Mouse (Mus musculus) c-Kit-positive CD71-negative TER-119-negative erythroid progenitor cells, embryonic 14.5 days (primary cell): Measurements from ENCODE around the gene Hsd11b1.

ENCODE experiments used
- DNase-seq: peaks from one replicate; pipeline ENCODE4 v3.0.0-alpha.2; 2013; ENCODE audit warnings: low read depth

Hsd11b1 gene

GRCm38 (mm10) chr1:193200640-193201382, 63.1 kb downstream of the Hsd11b1 start:
- no peak for DNase-seq

- no peak for DNase-seq
These were observed 65.6 kb downstream of the Hsd11b1 start for GRCm38 (mm10) chr1:193198312-193198711.

GRCm38 (mm10) chr1:193197494-193198205, 66.2 kb downstream of the Hsd11b1 start:
- DNase-seq = no peak

GRCm38 (mm10) chr1:193195169-193195810, 68.6 kb downstream of the Hsd11b1 start:
- DNase-seq = no peak

DNA sequence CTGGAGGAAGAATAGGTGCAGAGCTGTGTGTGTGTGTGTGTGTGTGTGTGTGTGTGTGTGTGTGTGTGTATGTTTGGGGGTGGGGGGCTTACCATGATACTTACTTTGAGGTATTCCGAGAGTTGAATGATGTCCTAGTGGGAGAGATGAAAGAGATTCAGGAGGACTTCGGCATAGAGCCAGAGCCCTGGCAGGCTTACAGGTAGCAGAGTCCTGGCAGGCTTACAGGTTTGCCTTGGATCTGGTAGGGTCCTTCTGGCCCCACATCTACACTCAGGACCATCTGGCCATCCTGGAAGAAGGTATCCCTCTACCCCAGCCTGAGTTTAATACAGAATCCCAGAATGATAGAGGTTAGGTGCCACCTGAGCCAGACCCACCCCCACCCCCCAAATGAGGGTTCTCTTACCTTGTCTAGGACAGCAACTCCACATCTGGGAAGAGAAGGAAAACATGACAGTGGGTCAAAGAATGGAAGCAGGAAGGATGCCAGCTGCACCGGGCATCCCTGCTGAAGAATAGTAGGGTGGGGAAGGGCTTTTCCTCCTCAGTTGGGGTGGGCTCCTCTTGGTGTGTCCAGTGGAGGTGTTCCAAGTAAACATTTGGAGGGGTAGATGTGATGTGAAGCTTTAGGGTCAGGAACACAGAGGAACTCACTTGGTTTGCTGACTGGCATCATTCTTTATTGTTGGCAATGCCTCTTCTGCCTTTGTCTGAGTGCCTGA, 69.3 kb downstream of the Hsd11b1 start:
- no peak for DNase-seq

DNA sequence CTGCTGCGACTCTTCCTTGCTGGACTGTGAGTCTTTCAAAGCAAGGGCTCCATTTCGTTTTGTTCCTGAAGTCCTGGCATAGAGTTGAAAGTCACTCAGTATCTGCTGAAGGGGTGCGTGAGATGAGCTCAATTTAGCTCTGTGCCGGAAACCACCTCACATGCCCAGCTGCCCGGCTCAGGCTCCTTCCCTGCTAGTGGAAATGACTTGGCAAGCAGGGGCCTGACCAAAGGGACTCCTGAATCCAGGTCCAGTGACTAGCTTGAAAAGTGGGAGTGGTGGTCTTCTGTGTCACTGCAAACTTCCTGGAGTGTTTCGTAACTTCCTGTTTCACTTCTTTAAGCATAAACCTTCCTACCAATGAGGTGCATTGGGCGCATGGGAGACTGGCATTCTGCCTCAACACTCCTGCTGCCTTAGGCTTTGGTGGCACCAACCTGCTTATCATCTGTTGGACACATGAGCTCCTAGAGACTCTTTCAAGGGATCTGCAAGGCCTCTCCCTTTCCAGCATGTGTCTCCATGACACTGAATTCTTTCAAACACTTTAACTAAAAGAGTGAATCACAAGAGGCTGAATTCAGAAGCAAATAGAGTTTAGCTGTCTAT, 72.1 kb downstream of the Hsd11b1 start:
- no peak for DNase-seq

DNA sequence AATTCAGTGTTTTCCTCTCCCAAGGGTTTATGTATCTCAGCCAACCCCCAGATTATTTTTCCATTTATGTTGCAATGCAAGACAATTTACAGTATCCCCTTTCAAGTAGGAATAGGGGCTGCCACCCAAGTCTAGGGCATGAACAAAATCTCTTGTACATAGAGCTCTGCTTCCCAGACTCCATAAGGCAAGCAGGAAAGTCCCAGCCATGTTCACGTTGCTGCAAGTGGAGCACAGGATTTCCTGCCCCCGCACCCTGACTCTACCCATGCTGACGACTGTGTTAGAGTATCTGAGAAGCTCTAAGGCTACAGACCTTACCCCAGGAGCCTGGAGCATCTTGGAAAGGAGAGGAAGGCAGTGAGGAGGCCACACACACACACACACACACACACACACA, 74.1 kb downstream of the Hsd11b1 start:
- DNase-seq = no peak

GRCm38 (mm10) chr1:193189151-193189621, 74.7 kb downstream of the Hsd11b1 start:
- no peak for DNase-seq

DNA sequence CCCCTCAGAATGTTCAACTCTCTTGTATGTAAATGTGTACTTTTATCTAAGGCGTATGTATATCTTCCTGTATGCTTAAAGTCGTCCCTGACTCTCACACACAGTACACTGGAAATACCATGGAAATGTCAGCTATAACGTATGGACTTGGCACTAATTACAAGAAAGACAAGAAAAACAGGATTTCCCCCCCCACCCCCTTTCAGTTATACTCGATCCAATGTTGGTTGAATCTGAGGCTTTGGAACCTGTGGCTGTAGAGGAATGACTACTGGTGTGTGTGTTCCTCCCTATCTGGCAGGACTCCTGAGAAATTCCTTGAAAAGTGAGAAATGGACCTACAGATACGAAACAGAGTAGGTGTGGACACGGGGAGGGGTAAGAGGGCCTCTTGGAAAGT, 75.6 kb downstream of the Hsd11b1 start:
- DNase-seq = no peak

DNA sequence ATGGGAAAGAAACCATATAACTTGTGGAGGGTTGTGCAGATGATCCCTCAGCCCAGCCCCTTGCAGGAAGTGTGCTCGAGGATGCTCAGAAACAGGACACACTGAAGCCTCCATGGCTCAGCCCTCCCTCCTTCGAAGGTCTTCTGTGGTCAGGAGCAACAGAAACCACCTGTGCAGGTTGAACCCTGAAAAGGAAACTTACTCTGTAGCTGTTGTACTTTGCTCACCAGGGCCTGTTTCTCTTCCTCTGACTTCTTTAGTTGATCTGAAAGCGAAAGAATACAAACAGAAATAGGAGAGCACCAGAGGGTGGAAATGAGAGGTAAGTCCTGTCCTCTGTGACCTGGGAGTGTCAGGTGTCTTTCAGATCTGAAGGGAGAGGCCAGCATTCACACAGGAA, 82.8 kb downstream of the Hsd11b1 start:
- no peak for DNase-seq

DNA sequence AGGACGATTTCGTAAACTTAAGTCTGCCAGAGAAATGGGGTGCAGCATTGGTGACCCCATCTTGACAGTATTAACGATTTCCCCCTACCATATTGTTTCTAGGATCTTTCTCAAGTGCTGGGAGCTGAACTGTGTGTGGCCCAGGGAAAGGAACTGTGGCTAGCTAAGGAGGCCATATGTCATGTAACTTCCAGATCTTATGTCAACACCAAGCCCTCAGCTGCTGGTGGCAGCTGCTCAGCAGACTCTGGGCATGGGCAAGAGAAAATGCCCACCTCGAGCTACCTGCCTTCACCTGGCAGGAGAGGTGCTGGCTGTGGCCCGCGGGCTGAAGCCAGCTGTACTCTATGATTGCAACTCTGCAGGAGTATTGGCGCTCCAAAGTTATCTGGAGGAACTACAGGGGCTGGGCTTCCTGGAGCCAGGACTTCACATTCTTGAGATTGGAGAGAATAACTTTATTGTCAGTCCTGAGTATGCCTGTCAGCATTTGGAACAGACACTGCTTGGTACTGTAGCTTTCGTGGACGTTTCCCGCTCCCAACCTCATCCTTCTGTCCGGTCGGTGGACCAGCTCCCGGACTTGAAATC, 89.6 kb downstream of the Hsd11b1 start:
- DNase-seq = no peak

GRCm38 (mm10) chr1:193173810-193174129, 90.1 kb downstream of the Hsd11b1 start:
- no peak for DNase-seq

GRCm38 (mm10) chr1:193172991-193173809, 90.7 kb downstream of the Hsd11b1 start:
- DNase-seq = peak; percentile 100
